Mouse (Mus musculus): ENCODE data around the gene Gm3278.
"Not testable (repeated sequence)": the region's sequence is repeated elsewhere in the genome, so short reads cannot be mapped to it uniquely, and the experiment has no call there.

The Gm3278 gene

GRCm38 (mm10) chr14:4892116-4892515 lies at the start of gene Gm3278:
Gene Gm3278 (plus strand): TSS chr14:4892416.
- DNase-seq (ENCODE audit: low spot score) = not testable (repeated sequence)

DNA sequence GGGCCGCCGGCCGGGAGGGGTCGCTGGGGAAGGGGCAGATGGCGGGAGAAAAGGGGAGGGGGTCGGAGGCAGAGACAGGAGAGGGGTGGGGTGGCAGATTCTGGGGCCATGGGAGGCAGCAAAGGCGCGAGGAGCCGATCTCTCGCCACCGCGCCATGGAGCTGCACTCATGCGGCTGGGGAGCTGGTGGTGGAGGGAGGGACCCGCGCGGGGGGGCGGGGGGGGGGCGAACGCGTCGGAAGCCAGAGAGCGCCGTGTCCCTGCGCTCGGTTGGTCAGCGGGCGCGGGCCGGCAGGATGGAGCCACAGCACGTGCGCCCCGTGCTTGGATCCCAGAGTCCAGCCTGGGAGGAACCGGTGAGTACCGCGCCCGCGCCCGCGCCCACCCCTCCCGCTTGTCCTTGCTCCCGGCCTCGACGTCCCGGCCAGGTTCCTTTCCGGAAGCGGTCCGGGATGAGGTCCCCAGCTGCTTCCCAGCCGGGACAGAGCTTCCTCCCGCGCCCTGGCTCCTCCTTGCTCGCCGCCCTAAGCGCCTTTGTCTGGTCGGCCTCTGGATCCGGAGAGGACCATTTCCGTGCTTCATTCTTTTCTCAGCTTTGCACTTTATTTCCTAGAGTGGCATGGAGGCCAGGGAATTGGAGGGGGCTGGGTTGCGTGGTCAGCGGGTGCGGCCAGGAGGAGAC lies 36.8 kb upstream of the Gm3278 start, which contains the start of gene Gm3264:
Gm3264 (plus strand) TSS at position 278 of the 682 bp plus-strand sequence.
- not testable (repeated sequence) for DNase-seq (ENCODE audit: low spot score)

Measured in ovary, postnatal 14 days (tissue).